Mouse (Mus musculus) hindbrain, embryonic 16.5 days (tissue): ENCODE measurements around the gene Rara. TPM values are rescaled to one million over a fixed set of nuclear protein-coding genes. Genes with fewer than 3 reads are reported as not detected.
A peak's percentile ranks its signal among the peaks of the same experiment; 100 is the strongest.

Experiments
- ATAC-seq: fragments of 200-750 bp; cut with Nextera tagmentation; 2 replicates; pipeline ENCODE4 v1.8.0; 2017; ENCODE audit warnings: moderate TSS enrichment, moderate library complexity
- H3K27ac ChIP-seq: fragments of 300-500 bp; sonication (generic); 2 replicates; pipeline ENCODE4 v1.5.1; 2014; ENCODE audit warnings: low read depth, mild to moderate bottlenecking, control low read depth, low read length, moderate library complexity
- H3K27me3 ChIP-seq: fragments of 300-500 bp; sonication (generic); replicated peaks from 2 replicates; pipeline ENCODE4 v1.6.1; 2014; ENCODE audit warnings: low read length; ENCODE audit not compliant: control insufficient read depth, insufficient read depth
- H3K36me3 ChIP-seq: fragments of 300-500 bp; sonication (generic); 2 replicates; pipeline ENCODE4 v1.6.1; 2014; ENCODE audit warnings: mild to moderate bottlenecking, low read length, moderate library complexity, mixed read lengths; ENCODE audit not compliant: control insufficient read depth, insufficient read depth
- H3K4me1 ChIP-seq: fragments of 300-500 bp; sonication (generic); 2 replicates; pipeline ENCODE4 v1.6.1; 2014; ENCODE audit warnings: low read depth, low read length; ENCODE audit not compliant: control insufficient read depth, insufficient read depth
- H3K4me2 ChIP-seq: fragments of 300-500 bp; sonication (generic); 2 replicates; pipeline ENCODE4 v1.6.1; 2014; ENCODE audit warnings: mild to moderate bottlenecking, low read length, control low read depth, moderate library complexity
- H3K4me3 ChIP-seq: fragments of 300-500 bp; sonication (generic); 2 replicates; pipeline ENCODE4 v1.5.1; 2014; ENCODE audit warnings: mild to moderate bottlenecking, low read length, control low read depth, moderate library complexity
- H3K9ac ChIP-seq: fragments of 300-500 bp; sonication (generic); 2 replicates; pipeline ENCODE4 v1.6.1; 2014; ENCODE audit warnings: low read depth, mild to moderate bottlenecking, control low read depth, low read length, moderate library complexity
- H3K9me3 ChIP-seq: fragments of 300-500 bp; sonication (generic); 2 replicates; pipeline ENCODE4 v1.6.1; 2014; ENCODE audit warnings: mild to moderate bottlenecking, low read length, moderate library complexity; ENCODE audit not compliant: control insufficient read depth
- WGBS: fragments of 180-500 bp; shearing (Covaris S2); extraction: QIAGEN DNeasy Blood & Tissue Kit; methylation state at CpG from one replicate; pipeline ENCODE4 v1.1.7; 2014; 5-methylcytosine and 5-hydroxymethylcytosine counted together
- polyA plus RNA-seq: library from polyadenylated mRNA; unstranded; fragments of >200 nt; fragmentation: Nextera tagmentation; extraction: Ambion mirVana; gene quantifications from 2 replicates; pipeline ENCODE4 v1.2.1, GENCODE M21; 2015

The Rara gene
- polyA plus RNA-seq, 1 experiment from 2014 or later, result 12.1 TPM

GRCm38 (mm10) chr11:98961766-98962165, 34.1 kb downstream of the Rara start:
- Histone ChIP-seq H3K27me3 (no peaks in the 10 kb centered on the region), H3K4me3 (peak overlapping the region; percentile 65), H3K36me3 (no peaks in the 10 kb centered on the region), H3K27ac (0 out of 2 replicates have a peak overlapping the region, but pooled peaks have one; percentile 6), H3K9me3 (no peaks in the 10 kb centered on the region), H3K4me2 (peak overlapping the region; percentile 99), H3K9ac (peak overlapping the region; percentile 70), H3K4me1 (peaks cover 72% of the 10 kb centered on the region)
- no peak for ATAC-seq
- 7% methylated on average over 8 of the region's 8 CpGs for WGBS

DNA sequence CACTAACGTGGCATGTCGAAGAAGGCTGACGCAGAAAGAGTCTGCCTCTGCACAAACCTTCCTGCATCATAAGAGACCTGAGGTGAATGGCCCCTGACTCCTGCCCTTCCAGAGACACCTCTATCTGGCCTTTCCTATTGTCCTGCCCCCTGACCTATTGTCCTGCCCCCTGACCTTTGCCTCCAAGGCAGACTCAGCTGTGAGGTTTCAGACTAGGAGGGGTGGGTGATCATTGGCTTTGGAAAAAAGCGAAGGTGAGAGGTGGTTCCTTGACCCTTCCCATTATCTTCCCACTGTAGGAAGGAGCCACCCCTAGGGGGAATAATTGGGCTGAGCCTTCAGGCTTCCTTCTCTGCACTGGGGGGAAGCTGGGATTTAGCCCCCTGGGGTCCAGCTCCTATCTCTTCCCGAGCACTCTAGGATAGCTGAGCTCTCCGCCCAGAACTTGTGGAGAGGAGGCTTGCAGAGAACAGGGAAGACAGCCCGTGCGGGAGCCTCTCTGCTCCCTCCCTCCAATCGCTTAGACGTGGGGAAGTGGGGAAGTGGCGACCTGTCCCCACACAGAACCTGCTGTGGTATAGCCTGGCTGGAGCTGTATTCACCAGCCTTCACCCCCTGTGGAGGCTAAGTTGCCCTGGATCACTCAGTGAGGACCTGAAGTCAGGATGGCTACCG, 34.9 kb downstream of the Rara start:
- Histone ChIP-seq H3K9ac (peak overlapping the region; percentile 47), H3K4me2 (peak overlapping the region; percentile 99), H3K9me3 (no peaks in the 10 kb centered on the region), H3K27me3 (no peaks in the 10 kb centered on the region), H3K4me1 (peaks cover 80% of the 10 kb centered on the region), H3K27ac (peak overlapping the region; percentile 71), H3K36me3 (no peaks in the 10 kb centered on the region), H3K4me3 (peak overlapping the region; percentile 65)
- no peak for ATAC-seq
- 8% methylated on average over 12 of the region's 12 CpGs for WGBS

GRCm38 (mm10) chr11:98963191-98964021, 35.8 kb downstream of the Rara start:
- ATAC-seq, result peak; percentile 58
- Histone ChIP-seq H3K9ac (peak overlapping the region; percentile 47), H3K4me3 (peak overlapping the region; percentile 65), H3K4me1 (peaks cover 88% of the 10 kb centered on the region), H3K4me2 (peak overlapping the region; percentile 99), H3K9me3 (no peaks in the 10 kb centered on the region), H3K36me3 (no peaks in the 10 kb centered on the region), H3K27ac (peak overlapping the region; percentile 71), H3K27me3 (no peaks in the 10 kb centered on the region)
- WGBS, result under 1% methylated on average over 32 of the region's 32 CpGs

DNA sequence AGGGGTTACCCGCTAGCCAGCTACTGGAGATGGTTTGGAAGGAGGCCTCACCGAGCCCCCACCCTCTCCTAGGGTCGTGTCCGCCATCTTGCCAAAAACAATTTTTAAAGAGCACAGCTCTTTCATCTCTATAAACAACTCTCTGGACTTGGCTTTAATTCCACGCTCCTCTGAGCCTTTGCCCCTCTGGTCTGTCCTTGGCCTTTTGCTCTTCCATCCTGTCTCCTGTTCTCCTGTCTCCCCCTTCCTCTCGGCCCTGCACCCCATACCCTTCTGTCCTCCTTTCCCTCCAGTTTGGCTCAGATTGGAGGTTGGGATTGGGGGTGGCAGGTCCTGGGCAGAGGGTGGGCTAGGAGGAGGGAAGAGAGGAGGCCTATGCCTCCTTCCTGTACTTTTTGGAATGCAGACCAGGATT, 36.6 kb downstream of the Rara start:
- no peak for ATAC-seq
- peak overlapping the region; percentile 65 for H3K4me3 ChIP-seq
- peaks cover 93% of the 10 kb centered on the region for H3K4me1 ChIP-seq
- H3K36me3 ChIP-seq, result no peaks in the 10 kb centered on the region
- H3K4me2 ChIP-seq, result peak overlapping the region; percentile 99
- no peaks in the 10 kb centered on the region for H3K27me3 ChIP-seq
- peak overlapping the region; percentile 71 for H3K27ac ChIP-seq
- H3K9me3 ChIP-seq, result no peaks in the 10 kb centered on the region
- H3K9ac ChIP-seq, result peak overlapping the region; percentile 47
- WGBS, result 12% methylated on average over 6 of the region's 6 CpGs

- Histone ChIP-seq H3K9me3 (no peaks in the 10 kb centered on the region), H3K9ac (peak overlapping the region; percentile 44), H3K36me3 (no peaks in the 10 kb centered on the region), H3K27me3 (no peaks in the 10 kb centered on the region), H3K4me1 (peaks cover 93% of the 10 kb centered on the region), H3K27ac (peak overlapping the region; percentile 71), H3K4me2 (peak overlapping the region; percentile 99), H3K4me3 (no peak overlapping the region)
- WGBS, result 17% methylated on average over 15 of the region's 15 CpGs
- no peak for ATAC-seq
Observed at GRCm38 (mm10) chr11:98964616-98965415, 37.2 kb downstream of the Rara start.

DNA sequence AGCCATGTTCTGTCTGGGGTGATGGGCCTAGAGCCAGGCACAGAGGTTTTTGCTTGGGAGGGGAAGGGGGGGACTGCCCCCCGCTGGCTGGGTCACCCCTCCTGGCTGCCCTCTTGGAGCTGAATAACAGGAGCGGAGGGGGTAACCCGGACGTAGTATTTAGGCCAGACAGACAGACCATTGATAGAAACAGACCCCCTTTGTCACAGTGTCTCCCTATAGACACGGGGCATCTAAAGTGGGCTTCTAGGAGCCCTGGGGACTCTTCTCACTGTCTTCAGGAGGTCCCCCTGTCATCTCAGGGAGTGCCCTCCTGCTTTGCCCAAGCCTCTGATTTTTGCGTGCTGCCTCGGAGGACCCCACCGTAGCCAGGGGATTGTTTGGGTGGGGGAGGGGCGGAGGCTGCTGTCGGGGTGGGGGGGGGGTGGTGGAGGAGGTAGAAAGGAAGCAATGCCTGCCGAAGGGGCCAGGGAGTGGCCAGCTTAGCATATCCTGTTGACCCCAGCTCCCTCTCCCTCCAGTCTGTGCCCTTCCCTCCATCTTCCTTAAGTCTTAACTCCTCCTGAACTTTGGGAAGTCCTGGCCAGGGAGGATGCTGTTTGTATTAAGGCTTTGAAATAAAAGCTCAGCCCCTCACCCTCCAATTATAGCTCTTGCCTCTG, 37.9 kb downstream of the Rara start:
- Histone ChIP-seq H3K36me3 (no peaks in the 10 kb centered on the region), H3K27me3 (no peaks in the 10 kb centered on the region), H3K9me3 (no peaks in the 10 kb centered on the region), H3K4me2 (peak overlapping the region; percentile 99), H3K4me3 (no peak overlapping the region), H3K27ac (peak overlapping the region; percentile 71), H3K9ac (peak overlapping the region; percentile 44), H3K4me1 (peaks cover 98% of the 10 kb centered on the region)
- no peak for ATAC-seq
- WGBS, result 13% methylated on average over 11 of the region's 11 CpGs

GRCm38 (mm10) chr11:98966499-98967141, 39.0 kb downstream of the Rara start:
- WGBS, result 29% methylated on average over 8 of the region's 9 CpGs
- H3K4me1 ChIP-seq, result peaks cover 98% of the 10 kb centered on the region
- H3K4me3 ChIP-seq, result no peak overlapping the region
- peak overlapping the region; percentile 59; the same call in 1 of the 2 replicates for H3K27ac ChIP-seq
- H3K4me2 ChIP-seq, result peak overlapping the region; percentile 99
- peak overlapping the region; percentile 38 for H3K9ac ChIP-seq
- H3K27me3 ChIP-seq, result no peaks in the 10 kb centered on the region
- H3K9me3 ChIP-seq, result no peaks in the 10 kb centered on the region
- peak; percentile 59 for ATAC-seq
- no peaks in the 10 kb centered on the region for H3K36me3 ChIP-seq

DNA sequence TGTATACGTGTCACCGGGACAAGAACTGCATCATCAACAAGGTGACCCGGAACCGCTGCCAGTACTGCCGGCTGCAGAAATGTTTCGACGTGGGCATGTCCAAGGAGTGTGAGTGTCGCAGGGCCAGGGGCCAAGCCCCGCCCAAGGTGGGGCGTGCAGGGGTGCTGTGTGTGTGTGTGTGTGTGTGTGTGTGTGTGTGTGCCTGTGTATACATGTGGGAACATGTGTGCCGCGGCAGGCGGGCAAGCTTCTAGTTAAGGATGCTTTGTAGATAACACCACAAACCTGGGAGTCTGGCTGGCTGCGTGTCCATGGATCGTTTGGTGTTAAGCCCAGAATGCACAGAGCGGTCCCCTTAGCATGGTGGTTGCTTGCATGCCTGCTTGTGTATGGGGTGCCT, 40.5 kb downstream of the Rara start:
- Histone ChIP-seq H3K9me3 (no peaks in the 10 kb centered on the region), H3K4me2 (peak overlapping the region; percentile 45), H3K4me1 (peaks cover 85% of the 10 kb centered on the region), H3K9ac (no peak overlapping the region), H3K4me3 (no peak overlapping the region), H3K27me3 (no peaks in the 10 kb centered on the region), H3K27ac (peak overlapping the region; percentile 58), H3K36me3 (no peaks in the 10 kb centered on the region)
- WGBS, result 32% methylated on average over 16 of the region's 16 CpGs
- no peak for ATAC-seq
